Mouse (Mus musculus) spleen, adult 12 weeks (tissue): Measurements from ENCODE around the gene Slc8a2.

Experiments used
- DNase-seq: peaks from one replicate; pipeline ENCODE4 v3.0.0; 2022; ENCODE audit warnings: low spot score

Gene Slc8a2

DNA sequence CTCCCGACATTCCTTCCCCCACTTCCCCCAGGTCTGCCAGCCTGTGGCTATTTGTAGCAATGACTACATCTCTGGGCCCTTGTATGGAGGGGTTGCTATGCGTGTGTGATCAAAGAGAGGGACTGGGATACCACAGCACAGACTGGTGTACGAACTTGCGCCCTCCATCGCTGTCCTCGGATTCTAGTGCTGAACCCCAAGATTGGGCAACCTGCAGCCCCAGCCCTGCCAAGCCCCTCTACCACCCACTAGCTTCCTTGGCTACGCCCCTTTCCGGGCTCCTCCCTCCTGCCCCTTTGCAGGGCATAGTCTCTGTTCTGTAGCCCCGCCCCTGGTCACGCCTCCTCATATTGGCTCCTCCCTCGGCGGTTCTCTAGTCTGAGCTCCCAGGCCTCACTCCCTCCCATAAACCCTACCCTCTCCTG, at the start of gene Slc8a2:
TSS of gene Slc8a2 (plus strand) at position 406 of the 425 bp plus-strand sequence.
- DNase-seq = no peak

DNA sequence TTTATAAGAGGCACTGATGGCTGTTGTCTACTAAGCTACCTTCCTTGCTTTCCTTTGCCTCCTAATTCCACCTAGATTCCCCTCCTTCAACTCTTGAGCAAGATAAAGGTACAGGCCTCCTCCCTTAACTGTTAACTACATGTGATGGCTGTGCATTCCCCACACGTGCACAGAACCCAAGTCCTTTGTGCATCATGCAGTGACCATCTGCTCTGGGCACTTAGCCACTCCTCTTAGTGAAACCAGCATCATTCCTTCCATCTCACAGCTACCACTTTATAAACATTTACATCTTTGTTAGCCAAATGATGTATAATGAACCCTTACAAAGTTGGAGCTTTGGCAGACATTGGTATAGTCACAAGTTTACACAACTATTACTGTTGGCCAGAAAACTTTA, 49.7 kb upstream of the Slc8a2 start:
- DNase-seq = no peak

DNA sequence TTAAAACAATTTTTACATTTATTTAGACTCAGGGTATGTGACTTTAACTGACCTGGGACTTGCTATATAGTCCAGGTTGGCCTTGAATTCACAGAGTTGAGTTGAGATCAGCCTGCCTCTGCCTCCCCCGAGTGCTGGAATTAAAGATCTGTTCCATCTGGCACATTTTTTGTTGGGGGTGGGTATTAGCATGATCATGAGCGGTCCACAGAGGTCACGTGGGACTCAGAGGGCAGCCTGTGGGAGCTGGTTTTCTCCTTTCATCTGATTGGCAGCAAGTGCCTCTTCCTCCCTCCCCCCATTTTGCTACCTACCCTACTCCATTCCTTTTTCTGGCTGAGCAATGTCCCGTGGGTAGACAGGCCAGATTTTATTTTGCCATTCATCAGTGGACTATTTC, 49.0 kb upstream of the Slc8a2 start:
- no peak for DNase-seq

DNA sequence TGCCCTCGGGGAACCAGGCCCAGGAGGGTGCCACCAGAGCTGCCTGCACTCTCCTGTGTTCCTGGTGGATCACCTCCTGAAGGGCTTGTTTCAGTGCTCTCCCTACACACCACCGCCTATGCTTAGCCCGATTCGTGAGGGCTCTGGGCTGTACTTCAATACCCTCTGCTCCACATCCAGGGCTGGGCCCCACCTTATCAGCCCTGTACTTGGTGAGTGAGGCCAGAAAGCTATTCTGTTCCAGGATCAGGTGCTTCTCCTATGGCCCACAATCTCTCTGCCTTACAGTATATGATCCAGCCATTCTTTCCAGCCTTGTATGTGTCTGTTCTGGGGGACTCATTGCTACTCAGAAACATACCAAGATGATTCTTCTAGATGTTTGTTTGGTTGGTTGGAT, 46.3 kb upstream of the Slc8a2 start:
- DNase-seq = no peak

DNA sequence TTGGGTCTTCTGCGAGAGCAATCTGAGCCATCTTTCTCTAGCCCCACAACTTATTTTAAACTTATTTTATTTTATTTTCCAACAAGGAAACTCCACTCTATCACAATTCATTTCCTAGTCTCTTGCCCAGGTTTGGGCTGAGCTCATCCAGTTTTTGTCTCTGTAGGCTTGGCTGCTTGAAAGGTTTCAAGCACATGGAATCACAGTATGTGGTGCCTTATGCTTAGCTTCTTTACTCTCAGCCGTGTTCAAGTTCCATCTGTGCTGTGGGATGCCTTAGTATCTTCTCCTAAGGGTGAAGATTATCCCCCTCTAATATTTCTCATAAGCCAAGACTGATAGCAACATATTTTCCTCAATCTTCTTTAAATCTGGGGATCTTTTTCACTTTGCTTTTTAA, 42.0 kb upstream of the Slc8a2 start:
- no peak for DNase-seq

DNA sequence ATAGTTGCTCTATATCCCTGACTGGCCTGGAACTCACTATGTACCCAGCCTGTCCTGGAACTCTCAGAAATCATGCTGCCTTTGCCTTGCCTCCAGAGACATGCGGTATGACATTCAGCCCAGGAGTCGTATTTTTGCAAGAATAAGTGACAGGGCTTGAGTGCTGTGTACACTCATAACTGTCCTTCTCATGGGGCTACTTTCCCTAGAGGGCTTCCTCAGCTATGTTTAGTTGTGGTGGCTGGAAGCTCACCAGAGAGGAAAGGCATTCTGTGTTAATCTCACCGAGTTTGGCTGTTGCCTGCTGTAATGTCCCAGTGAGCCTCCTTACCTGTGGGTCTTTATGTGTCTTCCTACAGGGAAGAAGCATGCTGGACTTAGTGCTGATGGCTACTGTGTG, 35.0 kb upstream of the Slc8a2 start:
- no peak for DNase-seq

DNA sequence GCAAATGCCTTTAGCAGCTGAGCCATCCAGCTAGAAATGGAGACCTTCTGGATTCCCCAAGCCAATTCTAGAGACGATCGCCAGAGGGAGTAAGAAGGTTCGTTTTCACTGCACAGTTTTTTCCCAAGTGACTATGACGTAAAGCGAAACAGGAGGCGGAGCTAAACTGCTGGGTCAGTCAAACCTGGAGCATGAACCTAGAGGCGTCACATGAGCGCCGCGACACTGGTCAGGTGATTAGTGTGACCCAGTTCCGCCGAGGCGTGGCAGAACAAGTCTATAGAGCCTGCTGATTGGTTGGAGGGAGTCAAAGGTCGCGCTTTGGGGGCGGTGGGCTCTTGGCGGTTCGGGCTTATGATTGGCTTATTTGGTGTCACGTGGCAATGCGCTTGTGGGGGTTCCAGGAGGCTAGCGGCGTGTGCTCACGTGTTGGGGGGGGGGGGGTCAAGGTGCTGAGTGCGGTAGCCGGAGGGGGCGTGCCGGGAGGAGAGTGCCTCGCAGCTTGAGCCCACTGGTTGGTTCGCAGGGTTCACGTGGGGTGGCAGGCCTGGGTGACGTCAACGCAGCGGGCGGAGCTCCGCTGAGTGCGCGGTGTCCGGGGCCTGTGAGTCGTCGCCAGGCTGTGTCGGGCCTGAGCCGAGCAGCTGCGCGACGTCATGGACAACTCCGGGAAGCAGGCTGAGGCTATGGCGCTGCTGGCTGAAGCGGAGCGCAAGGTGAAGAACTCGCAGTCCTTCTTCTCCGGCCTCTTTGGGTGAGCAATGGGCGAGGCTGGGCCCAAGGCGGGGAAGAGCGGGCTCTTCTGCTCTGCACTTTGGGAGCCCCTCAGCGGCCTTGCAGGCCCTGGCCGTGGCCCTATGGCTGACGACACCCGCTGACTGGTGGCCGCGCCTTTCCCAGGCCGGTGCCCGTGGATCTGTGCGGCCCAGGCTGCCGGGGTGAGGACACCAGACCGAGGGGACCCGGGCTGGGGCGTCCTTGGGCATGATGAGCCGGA, 31.3 kb upstream of the Slc8a2 start, which contains the start of gene Napa:
TSS of gene Napa (plus strand) at position 438 of the 997 bp plus-strand sequence.
- peak; percentile 95 for DNase-seq

DNA sequence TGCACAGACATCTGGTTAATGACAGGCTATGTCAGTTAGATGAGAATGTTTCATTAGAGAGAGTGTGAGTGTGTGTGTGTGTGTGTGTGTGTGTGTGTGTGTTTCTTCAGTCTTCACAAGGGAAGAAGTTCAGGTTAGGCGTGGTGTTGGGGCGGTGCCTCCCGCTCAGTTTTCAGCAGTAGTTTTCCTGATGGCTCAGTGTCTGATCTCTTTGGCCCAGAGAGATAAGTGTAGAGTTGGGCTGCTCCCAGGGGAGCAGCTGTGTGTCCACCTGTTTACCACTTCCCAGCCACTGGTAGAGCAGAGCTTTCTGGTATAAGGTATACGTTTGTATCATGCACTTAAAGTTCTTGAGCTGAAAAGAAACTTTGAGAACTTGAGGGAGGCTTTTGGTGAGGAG, 29.7 kb upstream of the Slc8a2 start:
- peak; percentile 20 for DNase-seq

DNA sequence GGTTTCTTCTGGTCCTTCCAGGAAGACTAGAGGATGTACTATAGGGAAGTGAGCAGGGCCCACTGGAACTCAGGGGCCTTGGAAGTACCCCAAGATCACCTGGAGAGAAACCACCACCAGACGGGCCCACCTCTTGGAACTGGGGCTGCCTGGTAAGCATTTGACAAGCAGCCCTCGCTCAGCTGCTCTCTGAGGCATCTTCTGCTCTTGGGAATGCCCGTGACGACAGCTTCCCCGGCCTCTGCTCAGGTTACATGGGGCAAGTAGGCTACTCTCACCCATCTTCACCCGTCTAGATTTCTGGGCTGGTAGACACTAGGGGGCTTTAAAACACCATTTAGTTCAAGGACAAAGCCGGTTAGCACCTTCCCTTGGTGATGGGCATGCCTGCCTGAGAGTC, 28.5 kb upstream of the Slc8a2 start:
- DNase-seq = no peak

DNA sequence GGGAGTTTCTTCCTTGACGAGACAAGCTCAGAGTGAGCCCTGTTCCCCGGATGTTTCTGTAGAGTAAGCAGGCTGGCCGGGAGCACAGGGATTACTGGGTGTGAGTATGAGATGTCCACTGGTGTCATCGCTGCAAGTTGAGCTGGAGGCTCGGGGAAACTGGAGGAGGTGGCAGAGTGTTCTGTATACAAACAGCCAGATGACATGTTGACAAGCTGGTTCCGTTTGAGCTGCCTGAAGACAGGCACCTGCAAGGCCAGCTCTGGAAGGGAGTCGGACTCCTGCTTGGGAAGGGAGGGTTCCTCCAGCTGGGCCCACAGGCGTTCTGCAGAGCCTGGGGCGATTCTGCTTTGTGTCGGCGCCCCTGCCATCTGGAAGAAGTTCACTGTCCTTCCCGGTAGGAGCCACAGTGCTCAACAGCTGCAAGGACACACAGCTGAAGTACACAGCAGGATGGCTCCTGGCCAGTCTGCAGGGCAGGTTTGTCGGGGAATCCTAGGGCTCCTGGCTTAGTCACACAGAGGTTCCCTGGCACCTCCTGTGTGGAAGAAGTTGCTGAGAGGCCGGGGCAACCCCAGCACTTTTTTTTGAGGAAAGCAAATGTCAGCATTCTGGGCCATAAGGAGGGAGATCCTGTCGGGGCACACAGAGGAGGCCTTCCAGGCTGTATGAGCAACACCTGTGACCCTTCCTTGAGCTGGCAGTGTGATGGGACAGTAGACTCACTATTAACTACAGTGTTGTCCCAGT, 27.7 kb upstream of the Slc8a2 start:
- no peak for DNase-seq

DNA sequence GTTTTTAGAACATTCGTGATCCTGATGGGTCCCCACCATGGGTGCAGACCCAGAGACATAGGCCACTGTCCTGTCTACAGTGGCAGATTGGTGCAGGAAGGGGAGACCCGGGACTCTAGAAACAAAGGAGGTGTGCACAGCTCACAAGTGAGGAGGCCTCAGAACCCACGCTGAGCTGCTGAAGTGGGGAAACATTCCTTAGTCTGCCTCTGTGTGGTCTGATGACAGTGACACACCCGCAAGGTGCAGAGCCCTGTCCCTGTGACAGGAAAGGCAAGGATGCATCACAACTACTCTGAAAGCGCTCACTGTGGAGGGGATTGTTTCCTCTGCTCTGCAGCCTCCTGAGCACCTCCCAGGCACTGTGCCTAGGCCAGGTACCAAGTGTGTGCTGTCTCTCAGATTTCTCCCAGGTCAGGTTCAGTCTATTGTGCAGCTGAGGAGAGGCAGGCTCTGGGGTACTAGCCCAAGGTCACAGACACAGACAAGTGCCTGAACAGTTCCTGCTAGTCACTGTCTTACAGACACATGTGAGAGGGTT, 26.9 kb upstream of the Slc8a2 start:
- no peak for DNase-seq

DNA sequence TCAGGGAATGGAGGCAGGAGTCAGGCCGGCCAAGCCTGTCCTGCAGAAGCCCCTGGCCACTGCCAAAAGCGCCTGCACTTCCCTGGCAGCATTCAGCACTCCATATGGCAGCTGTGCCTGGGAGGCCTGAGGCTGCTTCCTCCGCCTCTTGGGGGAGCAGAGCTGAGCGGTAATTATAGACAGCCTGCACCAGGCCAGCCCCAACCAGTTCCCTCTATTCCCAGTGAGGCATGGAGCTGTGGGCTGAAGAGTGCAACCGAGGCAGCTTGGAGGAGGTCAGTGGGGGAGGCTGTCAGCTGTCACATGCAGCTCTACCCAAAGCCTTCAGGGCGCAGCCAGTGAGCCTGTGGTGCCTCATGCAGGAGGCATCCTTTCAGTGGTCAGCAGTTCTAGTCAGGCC, 25.9 kb upstream of the Slc8a2 start:
- DNase-seq = no peak

DNA sequence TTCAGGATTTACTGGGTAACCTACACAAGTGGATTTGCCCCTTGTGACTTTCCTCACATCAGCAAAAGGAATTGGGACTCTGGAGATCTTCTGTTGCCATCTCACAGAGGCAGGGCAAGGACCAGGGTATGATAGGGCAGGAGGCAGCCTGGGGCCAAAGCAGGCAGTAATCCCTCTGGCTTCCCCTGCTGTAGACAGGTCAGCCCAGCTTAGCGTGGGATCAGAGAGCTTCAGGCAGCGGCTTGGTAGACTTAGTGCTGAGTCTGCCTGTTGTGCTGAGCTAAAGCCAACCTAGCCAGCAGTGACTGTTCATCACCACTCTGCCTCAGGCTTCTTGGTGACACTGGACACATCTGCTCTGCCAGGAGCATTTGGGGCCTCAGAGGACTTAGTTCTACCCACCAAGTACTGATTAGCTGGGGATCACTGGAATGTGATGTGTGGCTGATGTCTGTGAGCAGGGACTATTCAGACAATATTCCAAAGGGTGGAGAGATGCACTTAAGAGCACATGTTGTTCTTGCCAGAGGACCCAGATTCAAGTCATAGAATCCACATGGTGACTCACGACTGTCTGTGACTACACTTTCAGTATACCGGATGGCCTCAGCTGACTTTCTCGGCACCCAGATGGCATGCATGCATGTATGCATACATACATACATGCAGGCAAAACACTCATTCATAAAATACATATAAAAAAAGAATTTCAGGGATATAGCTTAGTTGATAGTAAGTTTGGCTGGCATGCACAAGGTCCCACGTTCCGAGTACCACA, 24.8 kb upstream of the Slc8a2 start:
- DNase-seq = no peak

DNA sequence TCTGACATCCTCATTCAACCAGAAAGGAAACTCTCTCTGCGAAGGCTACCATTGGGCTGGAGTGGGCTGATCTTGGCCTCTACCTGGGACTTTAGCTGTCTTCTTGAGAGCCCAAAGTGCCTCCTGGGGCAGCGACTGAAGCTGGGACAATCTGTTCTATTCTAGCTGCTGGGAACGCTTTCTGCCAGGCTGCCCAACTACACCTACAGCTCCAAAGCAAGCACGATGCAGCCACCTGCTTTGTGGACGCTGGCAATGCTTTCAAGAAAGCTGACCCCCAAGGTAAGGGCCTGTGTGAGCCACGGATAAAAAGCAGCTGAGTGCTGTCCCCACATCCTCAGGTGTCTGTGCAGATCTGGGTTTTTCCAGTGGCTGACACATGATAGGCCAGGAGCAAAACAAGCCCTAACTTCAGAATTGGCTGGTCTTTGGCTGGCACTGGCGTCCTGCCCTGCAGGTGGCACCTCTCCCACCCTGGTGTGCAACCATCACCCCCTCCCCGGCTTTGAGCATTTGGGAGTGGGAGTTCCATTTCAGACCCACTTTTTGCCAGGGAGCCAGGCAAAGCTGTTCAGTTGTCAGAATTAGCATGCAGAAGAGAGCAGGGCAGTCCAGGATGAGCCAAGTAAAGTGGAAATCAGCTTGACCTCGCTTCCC, 20.6 kb upstream of the Slc8a2 start:
- DNase-seq = no peak

DNA sequence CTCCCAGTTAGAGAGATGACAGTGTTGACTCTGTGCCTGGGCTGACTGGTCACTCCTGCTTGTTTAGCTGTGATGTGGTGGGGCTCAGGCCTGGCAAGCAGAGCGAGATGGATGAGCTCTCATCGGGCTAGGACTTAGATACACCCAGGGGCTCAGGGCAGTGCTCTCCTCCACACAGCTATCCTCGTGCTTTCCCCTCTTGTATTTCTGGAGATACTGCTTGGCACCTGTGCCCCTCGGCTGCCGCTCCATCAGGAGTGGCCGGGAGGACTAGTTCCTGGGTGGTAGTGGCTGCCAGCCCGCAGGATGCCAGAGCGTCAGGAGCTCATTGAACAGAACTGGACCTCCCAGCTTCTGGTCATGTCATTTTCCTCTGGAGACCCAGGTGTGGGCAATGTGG, 19.5 kb upstream of the Slc8a2 start:
- DNase-seq = no peak

DNA sequence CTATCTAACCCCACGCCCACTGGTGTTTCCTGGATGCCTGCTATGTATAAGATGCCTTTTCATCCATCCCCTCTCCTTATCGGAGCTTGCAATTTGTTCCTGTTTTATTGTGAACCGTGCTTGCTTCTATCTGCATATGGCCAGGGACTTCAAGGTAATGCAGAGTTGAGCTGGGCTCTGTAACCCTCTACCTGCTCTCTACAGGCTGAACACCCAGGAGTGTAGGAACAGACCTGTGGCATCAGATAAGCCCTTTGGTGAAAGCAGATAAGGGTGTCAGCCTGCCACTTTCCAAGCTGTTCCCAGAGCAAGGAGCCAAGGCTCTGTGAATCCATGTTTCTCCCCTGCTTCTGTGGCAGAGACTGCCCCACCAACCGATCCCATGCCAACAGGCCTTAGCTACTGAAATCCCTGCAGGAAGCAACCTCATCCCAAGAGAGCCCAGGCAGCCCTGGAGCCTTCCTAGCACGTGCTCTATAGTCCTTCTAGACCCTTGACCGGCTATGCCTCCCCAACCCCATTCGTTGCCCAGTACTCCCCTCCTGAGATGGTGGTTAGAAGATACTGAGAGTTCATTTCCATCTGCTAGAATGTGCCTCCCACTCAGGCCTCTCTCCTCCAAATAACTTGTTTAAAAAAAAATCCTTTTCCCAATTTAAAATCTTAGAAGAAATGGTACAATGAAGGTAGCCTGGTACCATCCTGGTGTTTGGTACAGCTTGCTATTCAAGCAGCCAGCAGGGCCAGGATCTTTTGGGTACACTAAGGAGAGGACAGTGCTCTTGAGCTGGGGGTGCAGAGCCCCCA, 18.1 kb upstream of the Slc8a2 start:
- no peak for DNase-seq

DNA sequence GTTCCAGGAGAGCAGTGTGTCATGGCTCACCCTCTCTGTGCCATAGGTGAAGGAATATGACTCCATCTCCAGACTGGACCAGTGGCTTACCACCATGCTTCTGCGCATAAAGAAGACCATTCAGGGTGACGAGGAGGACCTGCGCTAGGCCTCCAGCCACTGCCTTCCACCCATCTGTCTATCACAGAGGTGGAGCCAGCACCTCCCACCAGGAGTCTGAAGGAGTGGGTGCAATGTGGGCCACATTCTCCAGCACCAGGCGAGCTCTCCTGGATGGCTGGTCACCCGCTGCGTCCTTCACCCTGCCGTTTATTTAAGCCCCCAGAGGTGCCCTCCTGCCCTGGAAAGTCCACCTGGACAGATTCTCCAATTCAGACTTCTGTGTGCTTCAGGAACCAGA, 13.2 kb upstream of the Slc8a2 start:
- no peak for DNase-seq

DNA sequence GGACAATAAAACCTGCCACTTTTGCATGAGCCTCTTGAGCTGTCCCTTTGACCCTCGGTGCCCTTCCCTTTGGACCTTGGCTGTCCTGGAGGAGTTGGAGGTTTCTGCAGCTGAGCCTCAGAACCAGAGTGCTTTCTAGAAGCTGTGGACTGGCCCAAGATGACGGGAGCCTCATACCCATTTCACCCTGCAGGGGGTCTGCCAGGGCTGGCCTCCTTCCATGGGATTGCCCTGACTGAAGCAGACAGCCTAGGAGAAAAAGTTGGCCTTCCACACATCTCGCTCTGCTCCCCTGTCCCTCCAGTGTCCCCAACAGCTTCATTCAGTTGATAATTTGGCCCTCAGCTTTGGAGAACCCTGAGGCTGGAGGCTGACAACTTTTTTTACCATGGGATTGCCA, 12.5 kb upstream of the Slc8a2 start:
- no peak for DNase-seq

DNA sequence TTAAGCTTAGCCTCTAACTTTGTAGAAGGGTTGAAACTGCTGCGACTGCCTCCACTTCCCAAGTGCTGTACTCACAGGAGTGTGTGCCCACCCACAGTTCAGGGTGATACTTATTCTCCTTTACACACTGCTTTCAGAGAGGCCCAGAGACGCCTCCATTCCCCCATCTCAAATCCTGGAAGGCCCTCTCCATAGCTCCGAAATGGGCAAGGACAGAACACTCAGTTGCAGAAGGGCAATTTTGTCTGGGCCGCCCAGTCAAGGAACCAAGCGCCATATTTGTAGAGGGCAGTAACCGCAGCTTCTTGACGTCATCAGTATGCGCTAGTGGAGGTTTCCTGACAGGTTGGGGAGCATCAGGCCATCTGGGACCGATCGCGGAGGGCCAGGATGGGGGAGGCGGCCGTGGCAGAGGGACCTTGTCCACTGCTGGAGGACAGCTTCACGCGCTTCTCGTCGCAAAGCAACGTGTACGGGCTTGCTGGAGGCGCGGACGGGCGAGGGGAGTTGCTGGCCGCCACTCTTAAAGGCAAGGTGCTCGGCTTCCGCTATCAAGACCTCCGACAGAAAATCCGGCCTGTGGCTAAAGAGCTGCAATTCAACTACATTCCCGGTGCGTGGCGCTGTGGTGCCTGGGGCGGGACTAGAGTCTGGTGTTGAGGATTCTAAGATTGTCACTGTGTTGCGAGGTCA, 9.9 kb upstream of the Slc8a2 start, which contains the start of gene Kptn:
TSS of gene Kptn (plus strand) at position 327 of the 693 bp plus-strand sequence.
- DNase-seq = peak; percentile 84

DNA sequence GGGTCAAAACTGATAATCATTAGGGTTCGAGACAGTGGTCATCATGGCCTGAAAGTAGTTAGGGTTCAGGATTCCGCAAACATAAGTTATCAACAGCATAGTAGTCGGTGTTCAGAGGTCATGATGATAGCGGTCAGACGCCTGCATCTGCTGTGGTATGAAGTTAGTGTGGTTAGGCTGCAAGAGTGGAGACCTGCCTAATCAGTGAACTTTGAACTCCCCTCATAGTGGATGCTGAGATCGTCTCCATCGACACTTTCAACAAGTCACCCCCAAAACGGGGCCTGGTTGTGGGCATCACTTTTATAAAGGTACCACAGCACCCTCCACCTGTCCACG, 9.4 kb upstream of the Slc8a2 start:
- no peak for DNase-seq
